Mouse (Mus musculus): Measurements from ENCODE around the gene Il33. TPM values are rescaled to one million over a fixed set of nuclear protein-coding genes. Genes with fewer than 3 reads are reported as not detected.

The Il33 gene
- 56.1 and 148 TPM in 2 replicates for polyA plus RNA-seq (2015; fragmentation: Nextera tagmentation; extraction: Ambion mirVana)

GRCm38 (mm10) chr19:29924638-29925258, at the start of gene Il33:
Gene Il33, plus strand, starts transcription at chr19:29925114.
- 0 out of 2 replicates have a peak, but pooled peaks have one; percentile 26 for TF ChIP-seq EP300 (IDR thresholded peaks at IDR 0.05)
- no peak for TF ChIP-seq CTCF (IDR thresholded peaks at IDR 0.05)
- DNase-seq (ENCODE audit: low spot score): peak; percentile 90
- H3K9ac ChIP-seq (replicated peaks; ENCODE audit: low read depth): no peak within 1 kb of the TSS
- peak within 1 kb of the TSS; percentile 18; the same call in 1 of the 2 replicates for H3K4me3 ChIP-seq (ENCODE audit: low read depth, low read length)
- no peak within 1 kb of the TSS for H3K27ac ChIP-seq (ENCODE audit: low read length)
- 20% methylated on average over 10 of the region's 10 CpGs for WGBS
- H3K9me3 ChIP-seq (ENCODE audit: low read length): no peaks in the 10 kb centered on the region
- no peaks in the 10 kb centered on the region for H3K36me3 ChIP-seq (ENCODE audit: insufficient read depth, low read length)
- H3K27me3 ChIP-seq (replicated peaks; ENCODE audit: insufficient read depth, low read length): no peaks in the 10 kb centered on the region
- ATAC-seq: no peak
- H3K4me2 ChIP-seq (replicated peaks; ENCODE audit: low read depth, low read length): peak within 1 kb of the TSS; percentile 23; the same call in 1 of the 2 replicates
- no peaks in the 10 kb centered on the region for H3K4me1 ChIP-seq (ENCODE audit: insufficient read depth, low read depth, low read length)

GRCm38 (mm10) chr19:29877422-29878291, 47.3 kb upstream of the Il33 start:
- Histone ChIP-seq H3K4me1 (ENCODE audit: insufficient read depth, low read depth, low read length) (0 out of 2 replicates have a peak, but pooled peaks cover 3% of the 10 kb centered on the region), H3K36me3 (ENCODE audit: insufficient read depth, low read length) (no peaks in the 10 kb centered on the region), H3K9ac (replicated peaks; ENCODE audit: low read depth) (no peak overlapping the region), H3K4me3 (ENCODE audit: low read depth, low read length) (no peak overlapping the region), H3K9me3 (ENCODE audit: low read length) (no peaks in the 10 kb centered on the region), H3K4me2 (replicated peaks; ENCODE audit: low read depth, low read length) (no peak overlapping the region), H3K27me3 (replicated peaks; ENCODE audit: insufficient read depth, low read length) (no peaks in the 10 kb centered on the region), H3K27ac (ENCODE audit: low read length) (peak overlapping the region; percentile 32; the same call in 1 of the 2 replicates)
- no peak for DNase-seq (ENCODE audit: low spot score)
- ATAC-seq: no peak
- TF ChIP-seq CTCF (IDR thresholded peaks at IDR 0.05) (no peak), EP300 (IDR thresholded peaks at IDR 0.05) (no peak)
- 39% methylated on average over 10 of the region's 10 CpGs for WGBS

- WGBS: 61% methylated on average over 8 of the region's 8 CpGs
- no peaks in the 10 kb centered on the region for H3K27me3 ChIP-seq (replicated peaks; ENCODE audit: insufficient read depth, low read length)
- no peaks in the 10 kb centered on the region for H3K9me3 ChIP-seq (ENCODE audit: low read length)
- DNase-seq (ENCODE audit: low spot score): peak; percentile 72
- H3K4me2 ChIP-seq (replicated peaks; ENCODE audit: low read depth, low read length): no peak overlapping the region
- 0 out of 2 replicates have a peak, but pooled peaks cover 3% of the 10 kb centered on the region for H3K4me1 ChIP-seq (ENCODE audit: insufficient read depth, low read depth, low read length)
- TF ChIP-seq CTCF (IDR thresholded peaks at IDR 0.05): no peak
- peak; percentile 79 for TF ChIP-seq EP300 (IDR thresholded peaks at IDR 0.05)
- no peak overlapping the region for H3K4me3 ChIP-seq (ENCODE audit: low read depth, low read length)
- no peak overlapping the region for H3K9ac ChIP-seq (replicated peaks; ENCODE audit: low read depth)
- H3K27ac ChIP-seq (ENCODE audit: low read length): no peak overlapping the region
- no peaks in the 10 kb centered on the region for H3K36me3 ChIP-seq (ENCODE audit: insufficient read depth, low read length)
- peak; percentile 56 for ATAC-seq
Measured at GRCm38 (mm10) chr19:29878896-29879504, 45.9 kb upstream of the Il33 start.

- Histone ChIP-seq H3K9ac (replicated peaks; ENCODE audit: low read depth) (no peak overlapping the region), H3K4me2 (replicated peaks; ENCODE audit: low read depth, low read length) (no peak overlapping the region), H3K27me3 (replicated peaks; ENCODE audit: insufficient read depth, low read length) (no peaks in the 10 kb centered on the region), H3K4me1 (ENCODE audit: insufficient read depth, low read depth, low read length) (0 out of 2 replicates have a peak, but pooled peaks cover 3% of the 10 kb centered on the region), H3K4me3 (ENCODE audit: low read depth, low read length) (no peak overlapping the region), H3K36me3 (ENCODE audit: insufficient read depth, low read length) (no peaks in the 10 kb centered on the region), H3K27ac (ENCODE audit: low read length) (no peak overlapping the region), H3K9me3 (ENCODE audit: low read length) (no peaks in the 10 kb centered on the region)
- ATAC-seq: no peak
- DNase-seq (ENCODE audit: low spot score): no peak
- 75% methylated on average over 4 of the region's 4 CpGs for WGBS
- no peak for TF ChIP-seq EP300 (IDR thresholded peaks at IDR 0.05)
- TF ChIP-seq CTCF (IDR thresholded peaks at IDR 0.05): no peak
Measured at GRCm38 (mm10) chr19:29880918-29881317, 44.0 kb upstream of the Il33 start.

GRCm38 (mm10) chr19:29882696-29883095, 42.2 kb upstream of the Il33 start:
- WGBS: 56% methylated on average over 3 of the region's 3 CpGs
- H3K9me3 ChIP-seq (ENCODE audit: low read length): no peaks in the 10 kb centered on the region
- no peaks in the 10 kb centered on the region for H3K4me1 ChIP-seq (ENCODE audit: insufficient read depth, low read depth, low read length)
- no peaks in the 10 kb centered on the region for H3K27me3 ChIP-seq (replicated peaks; ENCODE audit: insufficient read depth, low read length)
- H3K36me3 ChIP-seq (ENCODE audit: insufficient read depth, low read length): no peaks in the 10 kb centered on the region
- DNase-seq (ENCODE audit: low spot score) (no peak), ATAC-seq (no peak)
- no peak overlapping the region for H3K9ac ChIP-seq (replicated peaks; ENCODE audit: low read depth)
- no peak overlapping the region for H3K27ac ChIP-seq (ENCODE audit: low read length)
- no peak overlapping the region for H3K4me3 ChIP-seq (ENCODE audit: low read depth, low read length)
- no peak for TF ChIP-seq EP300 (IDR thresholded peaks at IDR 0.05)
- no peak for TF ChIP-seq CTCF (IDR thresholded peaks at IDR 0.05)
- no peak overlapping the region for H3K4me2 ChIP-seq (replicated peaks; ENCODE audit: low read depth, low read length)

- DNase-seq (ENCODE audit: low spot score): no peak
- no peak for ATAC-seq
- Histone ChIP-seq H3K9ac (replicated peaks; ENCODE audit: low read depth) (no peak overlapping the region), H3K4me2 (replicated peaks; ENCODE audit: low read depth, low read length) (no peak overlapping the region), H3K27ac (ENCODE audit: low read length) (no peak overlapping the region), H3K36me3 (ENCODE audit: insufficient read depth, low read length) (no peaks in the 10 kb centered on the region), H3K27me3 (replicated peaks; ENCODE audit: insufficient read depth, low read length) (no peaks in the 10 kb centered on the region), H3K4me3 (ENCODE audit: low read depth, low read length) (no peak overlapping the region), H3K9me3 (ENCODE audit: low read length) (no peaks in the 10 kb centered on the region), H3K4me1 (ENCODE audit: insufficient read depth, low read depth, low read length) (no peaks in the 10 kb centered on the region)
- TF ChIP-seq EP300 (IDR thresholded peaks at IDR 0.05) (no peak), CTCF (IDR thresholded peaks at IDR 0.05) (no peak)
- 82% methylated on average over 6 of the region's 6 CpGs for WGBS
Measured at GRCm38 (mm10) chr19:29885548-29885947, 39.4 kb upstream of the Il33 start.
